Mouse (Mus musculus): ENCODE results near the gene Tango2. TPM values are rescaled to one million over a fixed set of nuclear protein-coding genes. Genes with fewer than 3 reads are reported as not detected.
A peak's percentile ranks its signal among the peaks of the same experiment; 100 is the strongest.

Gene Tango2
- polyA plus RNA-seq, 1 experiment from 2014 or later: 97.9 TPM

- Histone ChIP-seq H3K4me2 (replicated peaks) (no peak overlapping the region), H3K4me1 (replicated peaks; ENCODE audit: control insufficient read depth, insufficient read depth, low read length) (peaks cover 18% of the 10 kb centered on the region), H3K4me3 (replicated peaks; ENCODE audit: low read length) (no peak overlapping the region), H3K9ac (no peak overlapping the region), H3K27ac (no peak overlapping the region), H3K9me3 (ENCODE audit: control insufficient read depth, low read length) (no peaks in the 10 kb centered on the region), H3K27me3 (ENCODE audit: control insufficient read depth, insufficient read depth, low read length) (no peaks in the 10 kb centered on the region), H3K36me3 (replicated peaks; ENCODE audit: control insufficient read depth, insufficient read depth) (peaks cover 71% of the 10 kb centered on the region)
- 86% methylated on average over 6 of the region's 6 CpGs for WGBS
- no peak for ATAC-seq (ENCODE audit: low FRiP score)
- DNase-seq (ENCODE audit: low spot score): no peak
Measured at GRCm38 (mm10) chr16:18252736-18253135, 95.2 kb downstream of the Tango2 start.

GRCm38 (mm10) chr16:18250828-18251790, 96.8 kb downstream of the Tango2 start:
- no peak overlapping the region; the same call in 1 of the 2 replicates for H3K4me3 ChIP-seq (replicated peaks; ENCODE audit: low read length)
- ATAC-seq (ENCODE audit: low FRiP score): no peak
- peaks cover 65% of the 10 kb centered on the region for H3K36me3 ChIP-seq (replicated peaks; ENCODE audit: control insufficient read depth, insufficient read depth)
- peak overlapping the region; percentile 94 for H3K4me2 ChIP-seq (replicated peaks)
- H3K9ac ChIP-seq: peak overlapping the region; percentile 74; the same call in 1 of the 2 replicates
- H3K4me1 ChIP-seq (replicated peaks; ENCODE audit: control insufficient read depth, insufficient read depth, low read length): peaks cover 28% of the 10 kb centered on the region
- H3K27me3 ChIP-seq (ENCODE audit: control insufficient read depth, insufficient read depth, low read length): no peaks in the 10 kb centered on the region
- 67% methylated on average over 10 of the region's 10 CpGs for WGBS
- no peak overlapping the region for H3K27ac ChIP-seq
- no peak for DNase-seq (ENCODE audit: low spot score)
- no peaks in the 10 kb centered on the region for H3K9me3 ChIP-seq (ENCODE audit: control insufficient read depth, low read length)

MicroRNAs encoded within 50 kb of the gene (microRNA counts, 519-probe panel; counts per million panel counts)
- microRNA mmu-miR-1306 (not detected), microRNA mmu-miR-185 (4,193 counts per million, percentile 33 among the panel's probes with 10 or more counts)

Small RNA genes lying within 50 kb of the gene (microRNA-seq; reads per million reads assigned to microRNA genes)
- gene Gm24572 (0.81 reads per million), gene Gm26219 (not detected), gene Mir1306 (163 reads per million, percentile 56 among the genes with 10 or more reads in this experiment), gene Mir185 (451 reads per million, percentile 70 among the genes with 10 or more reads in this experiment)

Other genes with a start within 250 kb of the Tango2 start
- gene Rtn4r, start 220.5 kb downstream of the Tango2 start, polyA plus RNA-seq (2014; fragmentation: Nextera tagmentation; extraction: Ambion mirVana): 22.7 and 26.2 TPM in 2 replicates
- not detected in 2 replicates for gene Ccdc188, start 130.2 kb downstream of the Tango2 start, polyA plus RNA-seq (2014; fragmentation: Nextera tagmentation; extraction: Ambion mirVana)
- gene Zdhhc8, start 113.0 kb downstream of the Tango2 start, polyA plus RNA-seq (2014; fragmentation: Nextera tagmentation; extraction: Ambion mirVana): 14.8 and 16.4 TPM in 2 replicates
- gene Trmt2a, start 99.4 kb downstream of the Tango2 start, polyA plus RNA-seq (2014; fragmentation: Nextera tagmentation; extraction: Ambion mirVana): 70.9 and 77.0 TPM in 2 replicates
- 411 and 415 TPM in 2 replicates for gene Ranbp1, start 99.4 kb downstream of the Tango2 start, polyA plus RNA-seq (2014; fragmentation: Nextera tagmentation; extraction: Ambion mirVana)
- gene Gm49776, start 89.8 kb downstream of the Tango2 start, polyA plus RNA-seq (2014; fragmentation: Nextera tagmentation; extraction: Ambion mirVana): 5.3 TPM in 1 of 2 replicates, not detected in the other
- gene Dgcr8, start 58.9 kb downstream of the Tango2 start, polyA plus RNA-seq (2014; fragmentation: Nextera tagmentation; extraction: Ambion mirVana): 31.8 and 35.2 TPM in 2 replicates
- gene Arvcf, start 79 bp upstream of the Tango2 start, polyA plus RNA-seq (2014; fragmentation: Nextera tagmentation; extraction: Ambion mirVana): 53.2 and 64.6 TPM in 2 replicates
- 26.0 and 28.2 TPM in 2 replicates for gene Txnrd2, start 78.3 kb upstream of the Tango2 start, polyA plus RNA-seq (2014; fragmentation: Nextera tagmentation; extraction: Ambion mirVana)
- 91.6 and 99.4 TPM in 2 replicates for gene Comt, start 78.7 kb upstream of the Tango2 start, polyA plus RNA-seq (2014; fragmentation: Nextera tagmentation; extraction: Ambion mirVana)
- gene Gnb1l, start 150.6 kb upstream of the Tango2 start, polyA plus RNA-seq (2014; fragmentation: Nextera tagmentation; extraction: Ambion mirVana): 13.2 and 14.6 TPM in 2 replicates
- 2.5 and 3.1 TPM in 2 replicates for gene Rtl10, start 150.8 kb upstream of the Tango2 start, polyA plus RNA-seq (2014; fragmentation: Nextera tagmentation; extraction: Ambion mirVana)
- 0.94 and 1.2 TPM in 2 replicates for gene Tbx1, start 242.6 kb upstream of the Tango2 start, polyA plus RNA-seq (2014; fragmentation: Nextera tagmentation; extraction: Ambion mirVana)

All from hindbrain, embryonic 14.5 days (tissue).